Mouse (Mus musculus) neural tube, embryonic 15.5 days (tissue): Measurements from ENCODE around the gene Tpm4. TPM values are rescaled to one million over a fixed set of nuclear protein-coding genes. Genes with fewer than 3 reads are reported as not detected.

Experiments
- ATAC-seq: fragments of 200-750 bp; cut with Nextera tagmentation; 2 replicates; pipeline ENCODE4 v1.8.0; 2017; ENCODE audit warnings: mild to moderate bottlenecking, moderate TSS enrichment, moderate library complexity; ENCODE audit not compliant: low FRiP score
- H3K27ac ChIP-seq: fragments of 300-500 bp; sonication (generic); replicated peaks from 2 replicates; pipeline ENCODE4 v1.5.1; 2015; ENCODE audit warnings: mild to moderate bottlenecking, inconsistent platforms
- H3K27me3 ChIP-seq: fragments of 300-500 bp; sonication (generic); replicated peaks from 2 replicates; pipeline ENCODE4 v1.6.1; 2015; ENCODE audit warnings: inconsistent platforms
- H3K36me3 ChIP-seq: fragments of 300-500 bp; sonication (generic); 2 replicates; pipeline ENCODE4 v1.6.1; 2015; ENCODE audit warnings: inconsistent platforms
- H3K4me1 ChIP-seq: fragments of 300-500 bp; sonication (generic); 2 replicates; pipeline ENCODE4 v1.6.1; 2015; ENCODE audit warnings: inconsistent platforms
- H3K4me2 ChIP-seq: fragments of 300-500 bp; sonication (generic); 2 replicates; pipeline ENCODE4 v1.6.1; 2015; ENCODE audit warnings: inconsistent platforms, mild to moderate bottlenecking, moderate library complexity
- H3K4me3 ChIP-seq: fragments of 300-500 bp; sonication (generic); replicated peaks from 2 replicates; pipeline ENCODE4 v1.5.1; 2015; ENCODE audit warnings: mild to moderate bottlenecking, inconsistent platforms
- H3K9ac ChIP-seq: fragments of 300-500 bp; sonication (generic); replicated peaks from 2 replicates; pipeline ENCODE4 v1.6.1; 2015; ENCODE audit warnings: mild to moderate bottlenecking, inconsistent platforms
- H3K9me3 ChIP-seq: fragments of 300-500 bp; sonication (generic); replicated peaks from 2 replicates; pipeline ENCODE4 v1.6.1; 2016; ENCODE audit warnings: inconsistent platforms
- WGBS: fragments of 180-500 bp; shearing (Covaris S2); methylation state at CpG from one replicate; pipeline ENCODE4 v1.1.7; 2015; ENCODE audit warnings: mixed read lengths; 5-methylcytosine and 5-hydroxymethylcytosine counted together
- polyA plus RNA-seq: library from polyadenylated mRNA; unstranded; fragments of >200 nt; fragmentation: Nextera tagmentation; extraction: Ambion mirVana; gene quantifications from 2 replicates; pipeline ENCODE4 v1.2.1, GENCODE M21; 2015

Gene Tpm4
- polyA plus RNA-seq, 1 experiment from 2014 or later = 156 TPM

- Histone ChIP-seq H3K4me1 (no peaks in the 10 kb centered on the region), H3K9ac (no peak overlapping the region), H3K36me3 (peaks cover 88% of the 10 kb centered on the region), H3K27me3 (no peaks in the 10 kb centered on the region), H3K4me3 (no peak overlapping the region), H3K27ac (no peak overlapping the region), H3K9me3 (no peaks in the 10 kb centered on the region), H3K4me2 (no peak overlapping the region)
- no peak for ATAC-seq
- 94% methylated on average over 5 of the region's 5 CpGs for WGBS
These were observed 9.7 kb downstream of the Tpm4 start for GRCm38 (mm10) chr8:72144345-72144975.

GRCm38 (mm10) chr8:72145511-72145910, 10.7 kb downstream of the Tpm4 start:
- WGBS = 87% methylated on average over 3 of the region's 3 CpGs
- Histone ChIP-seq H3K4me1 (no peaks in the 10 kb centered on the region), H3K27me3 (no peaks in the 10 kb centered on the region), H3K4me2 (no peak overlapping the region), H3K36me3 (peaks cover 86% of the 10 kb centered on the region), H3K9me3 (no peaks in the 10 kb centered on the region), H3K9ac (no peak overlapping the region), H3K27ac (no peak overlapping the region), H3K4me3 (no peak overlapping the region)
- ATAC-seq = no peak

- Histone ChIP-seq H3K27me3 (no peaks in the 10 kb centered on the region), H3K9ac (no peak overlapping the region), H3K36me3 (peaks cover 84% of the 10 kb centered on the region), H3K4me3 (no peak overlapping the region), H3K9me3 (no peaks in the 10 kb centered on the region), H3K27ac (no peak overlapping the region), H3K4me1 (no peaks in the 10 kb centered on the region), H3K4me2 (no peak overlapping the region)
- 94% methylated on average over 1 of the region's 1 CpGs for WGBS
- no peak for ATAC-seq
These were observed 11.3 kb downstream of the Tpm4 start for GRCm38 (mm10) chr8:72146056-72146455.

- Histone ChIP-seq H3K4me2 (no peak overlapping the region), H3K27me3 (no peaks in the 10 kb centered on the region), H3K27ac (no peak overlapping the region), H3K36me3 (peaks cover 84% of the 10 kb centered on the region), H3K4me1 (no peaks in the 10 kb centered on the region), H3K4me3 (no peak overlapping the region), H3K9ac (no peak overlapping the region), H3K9me3 (no peaks in the 10 kb centered on the region)
- ATAC-seq = no peak
- 97% methylated on average over 3 of the region's 3 CpGs for WGBS
These were observed 11.8 kb downstream of the Tpm4 start for GRCm38 (mm10) chr8:72146556-72146955.

GRCm38 (mm10) chr8:72147266-72147665, 12.5 kb downstream of the Tpm4 start:
- Histone ChIP-seq H3K27ac (no peak overlapping the region), H3K9ac (no peak overlapping the region), H3K4me3 (no peak overlapping the region), H3K36me3 (peaks cover 84% of the 10 kb centered on the region), H3K4me2 (no peak overlapping the region), H3K9me3 (no peaks in the 10 kb centered on the region), H3K27me3 (no peaks in the 10 kb centered on the region), H3K4me1 (no peaks in the 10 kb centered on the region)
- WGBS = 91% methylated on average over 2 of the region's 2 CpGs
- ATAC-seq = no peak

GRCm38 (mm10) chr8:72149056-72149455, 14.3 kb downstream of the Tpm4 start:
- peaks cover 77% of the 10 kb centered on the region for H3K36me3 ChIP-seq
- H3K27ac ChIP-seq = no peak overlapping the region
- H3K9ac ChIP-seq = no peak overlapping the region
- no peaks in the 10 kb centered on the region for H3K9me3 ChIP-seq
- ATAC-seq = no peak
- H3K4me3 ChIP-seq = no peak overlapping the region
- no peaks in the 10 kb centered on the region for H3K27me3 ChIP-seq
- no peak overlapping the region for H3K4me2 ChIP-seq
- H3K4me1 ChIP-seq = no peaks in the 10 kb centered on the region
- 87% methylated on average over 1 of the region's 1 CpGs for WGBS

- H3K4me2 ChIP-seq = no peak overlapping the region
- H3K27me3 ChIP-seq = no peaks in the 10 kb centered on the region
- no peaks in the 10 kb centered on the region for H3K9me3 ChIP-seq
- H3K36me3 ChIP-seq = peaks cover 57% of the 10 kb centered on the region
- 86% methylated on average over 3 of the region's 3 CpGs for WGBS
- H3K9ac ChIP-seq = no peak overlapping the region
- no peak overlapping the region for H3K4me3 ChIP-seq
- ATAC-seq = no peak
- H3K27ac ChIP-seq = no peak overlapping the region
- H3K4me1 ChIP-seq = no peaks in the 10 kb centered on the region
These were observed 16.8 kb downstream of the Tpm4 start for GRCm38 (mm10) chr8:72151418-72152078.

GRCm38 (mm10) chr8:72153382-72153781, 18.6 kb downstream of the Tpm4 start:
- Histone ChIP-seq H3K27ac (no peak overlapping the region), H3K4me3 (no peak overlapping the region), H3K9ac (no peak overlapping the region), H3K4me1 (0 out of 2 replicates have a peak, but pooled peaks cover under 1% of the 10 kb centered on the region), H3K4me2 (no peak overlapping the region), H3K36me3 (peaks cover 40% of the 10 kb centered on the region), H3K9me3 (no peaks in the 10 kb centered on the region), H3K27me3 (no peaks in the 10 kb centered on the region)
- no peak for ATAC-seq

- H3K4me2 ChIP-seq = no peak overlapping the region
- no peaks in the 10 kb centered on the region for H3K9me3 ChIP-seq
- no peaks in the 10 kb centered on the region for H3K27me3 ChIP-seq
- peaks cover 32% of the 10 kb centered on the region for H3K4me1 ChIP-seq
- no peak overlapping the region for H3K27ac ChIP-seq
- H3K9ac ChIP-seq = no peak overlapping the region
- WGBS = 82% methylated on average over 2 of the region's 2 CpGs
- H3K36me3 ChIP-seq = peaks cover 6% of the 10 kb centered on the region
- no peak for ATAC-seq
- H3K4me3 ChIP-seq = no peak overlapping the region
These were observed 23.3 kb downstream of the Tpm4 start for GRCm38 (mm10) chr8:72158096-72158495.

GRCm38 (mm10) chr8:72158726-72159125, 24.0 kb downstream of the Tpm4 start:
- ATAC-seq = no peak
- WGBS = 76% methylated on average over 3 of the region's 3 CpGs

GRCm38 (mm10) chr8:72160007-72160406, 25.2 kb downstream of the Tpm4 start:
- Histone ChIP-seq H3K27me3 (no peaks in the 10 kb centered on the region), H3K4me3 (peak overlapping the region; percentile 90), H3K27ac (no peak overlapping the region), H3K9me3 (no peaks in the 10 kb centered on the region), H3K4me2 (peak overlapping the region; percentile 65), H3K36me3 (no peaks in the 10 kb centered on the region), H3K9ac (peak overlapping the region; percentile 61), H3K4me1 (peaks cover 33% of the 10 kb centered on the region)
- ATAC-seq = no peak
- 76% methylated on average over 3 of the region's 3 CpGs for WGBS

More at GRCm38 (mm10) chr8:72158726-72159125, 24.0 kb downstream of the Tpm4 start:
- Histone ChIP-seq H3K27me3 (no peaks in the 10 kb centered on the region), H3K9me3 (no peaks in the 10 kb centered on the region), H3K4me2 (no peak overlapping the region), H3K4me1 (peaks cover 33% of the 10 kb centered on the region), H3K36me3 (no peaks in the 10 kb centered on the region), H3K27ac (no peak overlapping the region), H3K4me3 (no peak overlapping the region), H3K9ac (no peak overlapping the region)
